Mouse (Mus musculus): ENCODE measurements around the gene Fam178b.

- no peak for TF ChIP-seq CTCF (IDR thresholded peaks at IDR 0.05; ENCODE audit: borderline replicate concordance, extremely low read depth, insufficient read depth, insufficient read length)
- no peak for TF ChIP-seq POLR2A (IDR thresholded peaks at IDR 0.05; ENCODE audit: borderline replicate concordance, extremely low read depth, insufficient read depth, insufficient read length, poor library complexity, severe bottlenecking)
Measured at GRCm38 (mm10) chr1:36665934-36666333, 17.0 kb downstream of the Fam178b start.

All from brain, embryonic 14.5 days (tissue).